Mouse (Mus musculus) layer of hippocampus, postnatal 25 days (tissue): ENCODE measurements at regions not wholly inside any gene's neighbourhood (a gene's known extent, or its start where the extent isn't known, plus 50 kb on each side); places are given as distances from the start of the nearest gene placed in this dataset.

Source experiments
- DNase-seq, 2 experiments: peaks; one replicate each; pipeline ENCODE4 v3.0.0; 2022; ENCODE audit warnings: mixed read lengths in 2 of 2, low spot score in 1 of 2; ENCODE audit errors: extremely low spot score in 1 of 2

- DNase-seq, result no peak
Observed at GRCm38 (mm10) chr13:116795041-116795440, 230.3 kb downstream of the Parp8 start.

- no peak for DNase-seq
Observed at GRCm38 (mm10) chr13:116781616-116782015, 243.7 kb downstream of the Parp8 start.

- no peak for DNase-seq
Observed at GRCm38 (mm10) chr13:116765491-116765890, 259.8 kb downstream of the Parp8 start.

- no peak for DNase-seq
Observed at GRCm38 (mm10) chr13:116759912-116760311, 265.4 kb downstream of the Parp8 start.

GRCm38 (mm10) chr13:116740825-116741224 lies 284.5 kb downstream of the Parp8 start:
- no peak for DNase-seq

- no peak for DNase-seq
Observed at GRCm38 (mm10) chr13:116723361-116724153, 301.8 kb downstream of the Parp8 start.

- DNase-seq, result peak in 1 of 2 experiments; percentile 80
Observed at GRCm38 (mm10) chr13:116714809-116715208, 310.5 kb downstream of the Parp8 start.

GRCm38 (mm10) chr13:116711866-116712593 lies 313.3 kb downstream of the Parp8 start:
- DNase-seq, result peak in 1 of 2 experiments; percentile 78

GRCm38 (mm10) chr13:116711148-116711865 lies 314.0 kb downstream of the Parp8 start:
- no peak for DNase-seq

- no peak for DNase-seq
Observed at GRCm38 (mm10) chr13:116709671-116710070, 315.7 kb downstream of the Parp8 start.

- DNase-seq, result no peak
Observed at GRCm38 (mm10) chr13:116708846-116709245, 316.5 kb downstream of the Parp8 start.

GRCm38 (mm10) chr13:116708456-116708780 lies 316.9 kb downstream of the Parp8 start:
- DNase-seq, result no peak

- no peak for DNase-seq
Observed at GRCm38 (mm10) chr13:116707621-116708455, 317.5 kb downstream of the Parp8 start.

- no peak for DNase-seq
Observed at GRCm38 (mm10) chr13:116706401-116707330, 318.7 kb downstream of the Parp8 start.

- no peak for DNase-seq
Observed at GRCm38 (mm10) chr13:116705611-116706386, 319.5 kb downstream of the Parp8 start.

GRCm38 (mm10) chr13:116688714-116689113 lies 336.6 kb downstream of the Parp8 start:
- no peak for DNase-seq
